Mouse (Mus musculus) kidney, postnatal 10 days (tissue): ENCODE data around the gene Camkv.

Experiments
- DNase-seq: peaks from one replicate; pipeline ENCODE4 v3.0.0; 2021; ENCODE audit warnings: mixed read lengths

The Camkv gene

DNA sequence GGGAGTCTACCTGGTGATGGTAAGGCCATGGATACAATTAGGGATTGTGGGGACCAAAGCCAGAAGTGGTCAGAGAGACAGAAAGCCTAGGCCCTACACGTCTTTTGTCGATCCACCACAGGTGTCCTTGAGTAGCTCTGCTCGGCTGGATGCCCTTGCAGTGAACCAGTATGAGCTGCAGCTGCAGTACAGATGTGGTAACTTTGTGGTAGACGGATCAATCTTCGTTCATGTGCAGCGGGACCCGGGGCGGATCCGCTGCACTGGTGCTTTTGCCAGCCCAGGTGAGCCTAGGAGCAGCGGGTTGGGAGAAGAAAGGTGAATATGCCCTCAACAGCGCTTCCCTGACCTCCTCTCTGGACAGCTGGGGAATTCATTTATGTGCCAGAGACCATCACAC, 57.5 kb downstream of the Camkv start:
- DNase-seq = no peak

DNA sequence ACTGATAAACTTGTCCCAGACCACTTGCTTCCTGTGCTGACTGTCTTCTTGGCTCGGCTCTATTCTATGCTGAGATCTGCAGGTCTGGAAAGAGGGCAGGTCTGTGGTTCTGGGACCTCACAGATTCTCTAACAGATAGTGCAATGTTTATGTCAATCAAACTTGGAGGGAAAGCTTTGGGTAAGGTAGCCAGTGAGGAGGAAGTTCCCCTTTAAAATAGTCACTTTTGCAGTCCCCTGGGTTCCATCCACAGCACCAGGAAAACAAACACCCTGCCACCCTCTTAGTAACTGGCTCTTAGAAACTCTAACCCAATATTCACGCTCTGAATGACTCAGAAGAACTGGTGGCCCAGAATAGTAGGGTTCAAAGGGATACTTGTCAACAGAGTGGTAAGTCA, 59.0 kb downstream of the Camkv start:
- DNase-seq = no peak

DNA sequence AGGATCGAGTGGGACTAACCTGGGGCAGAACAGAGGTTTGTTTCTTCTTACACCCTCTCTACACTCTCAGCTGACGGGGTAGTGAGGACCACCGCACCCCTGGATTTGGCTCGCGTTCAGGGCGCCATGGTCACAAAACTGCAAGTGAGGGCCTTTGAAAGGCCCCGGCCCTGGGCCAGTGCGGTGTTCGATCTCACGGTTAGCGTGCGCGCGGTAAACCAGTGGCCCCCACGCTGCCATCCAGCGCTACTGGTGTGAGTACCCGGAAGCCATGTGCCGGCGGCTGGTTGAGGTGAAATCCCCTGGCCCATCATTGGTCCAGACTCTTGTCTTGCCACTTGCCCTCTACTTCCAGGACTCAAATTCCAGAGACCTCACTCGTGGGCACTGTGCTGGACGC, 60.0 kb downstream of the Camkv start:
- no peak for DNase-seq

DNA sequence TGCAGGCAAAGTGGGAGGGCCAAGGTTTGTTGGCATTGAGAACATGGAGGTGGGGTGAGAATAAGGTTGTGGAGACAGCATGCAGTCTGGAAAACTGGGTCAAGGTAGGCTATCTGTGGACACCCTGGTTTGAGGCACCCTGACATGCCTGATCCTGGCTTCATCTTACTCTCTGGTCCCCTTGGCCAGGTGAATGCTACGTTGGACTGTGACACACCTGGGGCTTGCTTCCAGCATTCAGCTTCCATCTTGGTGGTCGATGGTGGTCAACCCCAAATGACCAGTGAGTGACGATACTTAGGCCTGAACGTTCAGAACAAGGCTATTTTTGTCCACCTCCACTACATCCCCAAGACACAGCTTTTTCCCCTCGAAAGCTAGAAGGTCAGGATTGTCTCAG, 60.6 kb downstream of the Camkv start, which contains the start of gene Gm20662:
Gene Gm20662 (plus strand): TSS at position 301 of the 400 bp plus-strand sequence.
- DNase-seq = no peak
